Mouse (Mus musculus) forebrain, embryonic 14.5 days (tissue): ENCODE data around the gene Obscn. TPM values are rescaled to one million over a fixed set of nuclear protein-coding genes. Genes with fewer than 3 reads are reported as not detected.
"Not testable (repeated sequence)": the region's sequence is repeated elsewhere in the genome, so short reads cannot be mapped to it uniquely, and the experiment has no call there.

ENCODE experiments used
- ATAC-seq: fragments of 200-750 bp; cut with Nextera tagmentation; 2 replicates; pipeline ENCODE4 v1.8.0; 2017; ENCODE audit warnings: mild to moderate bottlenecking, moderate library complexity
- DNase-seq: peaks from one replicate; pipeline ENCODE4 v3.0.0-alpha.2; 2015; ENCODE audit warnings: low spot score
- H3K27ac ChIP-seq: fragments of 300-500 bp; sonication (generic); 2 replicates; pipeline ENCODE4 v1.5.1; 2014; ENCODE audit warnings: low read depth, mild to moderate bottlenecking, control low read depth, low read length, moderate library complexity
- H3K27me3 ChIP-seq: fragments of 300-500 bp; sonication (generic); replicated peaks from 2 replicates; pipeline ENCODE4 v1.6.1; 2014; ENCODE audit warnings: low read length, control low read depth, mixed read lengths; ENCODE audit not compliant: control insufficient read depth, insufficient read depth
- H3K36me3 ChIP-seq: fragments of 300-500 bp; sonication (generic); 2 replicates; pipeline ENCODE4 v1.6.1; 2014; ENCODE audit warnings: low read length, control low read depth; ENCODE audit not compliant: control insufficient read depth, insufficient read depth
- H3K4me1 ChIP-seq: fragments of 300-500 bp; sonication (generic); 2 replicates; pipeline ENCODE4 v1.6.1; 2014; ENCODE audit warnings: antibody characterized with exemption, low read length, control low read depth; ENCODE audit not compliant: control insufficient read depth, insufficient read depth
- H3K4me2 ChIP-seq: fragments of 300-500 bp; sonication (generic); 2 replicates; pipeline ENCODE4 v1.6.1; 2014; ENCODE audit warnings: mild to moderate bottlenecking, control low read depth, low read length
- H3K4me3 ChIP-seq: fragments of 300-500 bp; sonication (generic); 2 replicates; pipeline ENCODE4 v1.5.1; 2014; ENCODE audit warnings: low read depth, low read length, control low read depth
- H3K9ac ChIP-seq: fragments of 300-500 bp; sonication (generic); 2 replicates; pipeline ENCODE4 v1.6.1; 2014; ENCODE audit warnings: mild to moderate bottlenecking, low read length, control low read depth, moderate library complexity
- H3K9me3 ChIP-seq: fragments of 300-500 bp; sonication (generic); replicated peaks from 2 replicates; pipeline ENCODE4 v1.6.1; 2016; ENCODE audit warnings: low read length, control low read depth, mixed read lengths; ENCODE audit not compliant: control insufficient read depth
- WGBS: fragments of 180-500 bp; shearing (Covaris S2); extraction: QIAGEN DNeasy Blood & Tissue Kit; methylation state at CpG from one replicate; pipeline ENCODE4 v1.1.7; 2014; 5-methylcytosine and 5-hydroxymethylcytosine counted together
- polyA plus RNA-seq: library from polyadenylated mRNA; unstranded; fragments of >200 nt; fragmentation: Nextera tagmentation; extraction: Ambion mirVana; gene quantifications from 2 replicates; pipeline ENCODE4 v1.2.1, GENCODE M21; 2014

Obscn gene
- polyA plus RNA-seq, 1 experiment from 2014 or later = 0.05 TPM

DNA sequence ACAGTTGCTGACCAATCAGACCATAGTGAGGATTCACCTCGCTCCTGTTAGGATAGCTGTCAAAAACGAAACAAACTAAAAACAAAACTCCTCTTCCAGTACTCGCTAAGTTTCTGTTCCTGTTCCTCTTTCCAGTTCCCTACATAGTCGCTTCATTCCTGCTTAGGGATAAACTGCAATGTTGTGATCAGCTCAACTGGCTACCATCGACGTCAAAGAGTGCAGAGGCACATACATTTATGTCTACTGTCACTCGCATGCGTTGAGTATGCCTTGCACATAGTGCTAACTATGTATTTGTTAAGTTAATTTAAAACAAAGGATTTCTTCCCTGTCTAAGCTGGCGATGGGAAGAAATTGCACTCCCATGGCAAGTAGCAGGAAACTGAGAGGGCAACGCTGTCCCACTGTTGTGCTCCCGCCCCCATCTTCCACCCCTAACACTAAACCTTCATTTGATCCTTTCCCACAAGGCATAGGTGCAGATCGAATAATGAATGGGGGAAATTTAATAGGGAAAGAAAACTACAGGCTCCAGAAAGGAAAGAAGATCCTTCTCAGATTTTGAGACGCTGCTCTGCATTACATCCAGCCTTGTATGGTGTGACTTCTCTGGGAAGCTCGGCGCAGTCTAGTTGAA is 176.9 kb downstream of the Obscn start:
- no peak for ATAC-seq
- Histone ChIP-seq H3K9me3 (0 out of 2 replicates have a peak, but pooled peaks cover 5% of the 10 kb centered on the region), H3K9ac (peak overlapping the region; percentile 57), H3K36me3 (peaks cover 14% of the 10 kb centered on the region), H3K4me2 (peak overlapping the region; percentile 76), H3K4me1 (peaks cover 30% of the 10 kb centered on the region), H3K27me3 (0 out of 2 replicates have a peak, but pooled peaks cover 4% of the 10 kb centered on the region), H3K4me3 (peak overlapping the region; percentile 40), H3K27ac (0 out of 2 replicates have a peak overlapping the region, but pooled peaks have one; percentile 39)
- no peak for DNase-seq
- 31% methylated on average over 15 of the region's 15 CpGs for WGBS

DNA sequence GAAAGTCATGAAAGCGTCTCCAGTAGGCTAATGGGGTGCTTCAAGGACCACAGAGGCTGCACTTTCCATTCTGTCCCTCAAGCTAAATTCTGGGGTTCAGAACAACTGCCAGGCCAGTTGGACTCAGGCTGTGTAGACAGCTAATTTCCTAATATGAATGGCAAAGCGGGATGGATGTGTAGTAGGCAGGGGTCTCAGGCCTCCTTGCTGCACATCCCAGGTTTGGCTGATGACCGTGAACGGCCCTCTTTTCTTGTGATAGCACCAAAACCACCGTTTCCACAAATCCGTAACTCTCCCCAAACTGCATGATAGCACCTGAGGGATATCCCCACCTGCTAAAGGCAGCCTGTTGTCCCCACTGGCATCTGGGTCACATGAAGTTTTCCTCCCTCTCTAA is 177.7 kb downstream of the Obscn start:
- no peak overlapping the region for H3K27ac ChIP-seq
- H3K4me2 ChIP-seq = peak overlapping the region; percentile 61; the same call in 1 of the 2 replicates
- ATAC-seq (no peak), DNase-seq (no peak)
- peaks cover 14% of the 10 kb centered on the region for H3K36me3 ChIP-seq
- 85% methylated on average over 6 of the region's 6 CpGs for WGBS
- peaks cover 30% of the 10 kb centered on the region for H3K4me1 ChIP-seq
- no peak overlapping the region for H3K4me3 ChIP-seq
- 0 out of 2 replicates have a peak, but pooled peaks cover 4% of the 10 kb centered on the region for H3K27me3 ChIP-seq
- no peak overlapping the region for H3K9ac ChIP-seq
- H3K9me3 ChIP-seq = 0 out of 2 replicates have a peak, but pooled peaks cover 5% of the 10 kb centered on the region

GRCm38 (mm10) chr11:58957226-58957914 is 178.8 kb downstream of the Obscn start:
- Histone ChIP-seq H3K9me3 (0 out of 2 replicates have a peak, but pooled peaks cover 5% of the 10 kb centered on the region), H3K4me1 (peaks cover 36% of the 10 kb centered on the region), H3K4me2 (peak overlapping the region; percentile 61), H3K9ac (peak overlapping the region; percentile 96), H3K27me3 (0 out of 2 replicates have a peak, but pooled peaks cover 4% of the 10 kb centered on the region), H3K36me3 (peaks cover 14% of the 10 kb centered on the region), H3K27ac (no peak overlapping the region), H3K4me3 (peak overlapping the region; percentile 89)
- WGBS = 77% methylated on average over 5 of the region's 5 CpGs
- ATAC-seq = no peak
- DNase-seq = no peak

- no peaks in the 10 kb centered on the region for H3K27me3 ChIP-seq
- H3K36me3 ChIP-seq = peaks cover 14% of the 10 kb centered on the region
- no peaks in the 10 kb centered on the region for H3K9me3 ChIP-seq
- H3K9ac ChIP-seq = peak overlapping the region; percentile 96
- H3K4me3 ChIP-seq = peak overlapping the region; percentile 89
- H3K4me1 ChIP-seq = peaks cover 43% of the 10 kb centered on the region
- H3K4me2 ChIP-seq = peak overlapping the region; percentile 61
- no peak for ATAC-seq
- WGBS = 10% methylated on average over 8 of the region's 8 CpGs
- H3K27ac ChIP-seq = no peak overlapping the region; the same call in 1 of the 2 replicates
- DNase-seq = no peak
These were observed 180.3 kb downstream of the Obscn start for GRCm38 (mm10) chr11:58955868-58956257.

- no peak for ATAC-seq
- Histone ChIP-seq H3K4me2 (peak overlapping the region; percentile 61), H3K9me3 (no peaks in the 10 kb centered on the region), H3K27ac (peak overlapping the region; percentile 99), H3K4me1 (peaks cover 46% of the 10 kb centered on the region), H3K4me3 (peak overlapping the region; percentile 89), H3K27me3 (no peaks in the 10 kb centered on the region), H3K9ac (peak overlapping the region; percentile 96), H3K36me3 (peaks cover 14% of the 10 kb centered on the region)
- under 1% methylated on average over 20 of the region's 20 CpGs for WGBS
- peak; percentile 52 for DNase-seq
These were observed 180.9 kb downstream of the Obscn start for GRCm38 (mm10) chr11:58955143-58955867.

DNA sequence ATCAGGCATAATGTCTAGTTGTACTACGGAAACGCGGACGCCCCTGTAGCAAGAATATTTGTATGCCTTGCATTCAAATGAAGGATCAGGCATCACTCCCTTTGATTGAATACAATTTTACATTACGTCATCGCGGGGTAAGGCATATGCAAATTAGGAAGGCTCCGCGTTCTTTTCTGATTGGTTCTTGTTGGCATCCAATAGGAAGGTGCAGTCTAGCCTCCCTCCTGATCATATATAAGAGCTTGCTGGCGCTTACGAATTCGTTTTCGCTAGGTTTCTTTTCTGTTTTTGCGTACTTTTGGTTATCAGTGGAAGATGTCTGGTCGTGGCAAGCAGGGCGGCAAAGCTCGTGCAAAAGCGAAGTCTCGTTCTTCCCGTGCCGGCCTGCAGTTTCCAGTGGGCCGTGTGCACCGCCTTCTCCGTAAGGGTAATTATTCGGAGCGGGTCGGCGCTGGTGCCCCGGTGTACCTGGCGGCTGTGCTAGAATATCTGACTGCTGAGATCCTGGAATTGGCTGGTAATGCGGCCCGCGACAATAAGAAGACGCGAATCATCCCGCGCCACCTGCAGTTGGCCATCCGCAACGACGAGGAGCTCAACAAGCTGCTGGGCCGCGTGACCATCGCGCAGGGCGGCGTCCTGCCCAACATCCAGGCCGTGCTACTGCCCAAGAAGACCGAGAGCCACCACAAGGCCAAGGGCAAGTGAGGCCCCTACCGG is 181.6 kb downstream of the Obscn start, which contains the start of the genes Hist3h2a and Trim17:
Gene Hist3h2a (plus strand): TSS at position 266 of the 723 bp plus-strand sequence.
Gene Trim17 (plus strand): TSS at position 266 of the 723 bp plus-strand sequence.
- peak within 1 kb of the TSS; percentile 96 for H3K9ac ChIP-seq
- no peaks in the 10 kb centered on the region for H3K27me3 ChIP-seq
- peaks cover 14% of the 10 kb centered on the region for H3K36me3 ChIP-seq
- H3K9me3 ChIP-seq = no peaks in the 10 kb centered on the region
- DNase-seq = peak; percentile 100
- peak; percentile 91 for ATAC-seq
- WGBS = under 1% methylated on average over 49 of the region's 49 CpGs
- H3K4me3 ChIP-seq = peak within 1 kb of the TSS; percentile 89
- H3K4me2 ChIP-seq = peak within 1 kb of the TSS; percentile 61
- peak within 1 kb of the TSS; percentile 99 for H3K27ac ChIP-seq
- H3K4me1 ChIP-seq = peaks cover 44% of the 10 kb centered on the region

- Histone ChIP-seq H3K4me2 (peak overlapping the region; percentile 61), H3K4me3 (peak overlapping the region; percentile 89), H3K4me1 (peaks cover 41% of the 10 kb centered on the region), H3K9ac (peak overlapping the region; percentile 96), H3K27ac (peak overlapping the region; percentile 99), H3K36me3 (peaks cover 14% of the 10 kb centered on the region)
- under 1% methylated on average over 17 of the region's 17 CpGs for WGBS
- H3K27me3 ChIP-seq, DNase-seq, H3K9me3 ChIP-seq: not testable (repeated sequence)
- ATAC-seq = peak; percentile 19; the same call in 1 of the 2 replicates
These were observed 182.1 kb downstream of the Obscn start for GRCm38 (mm10) chr11:58954170-58954419.
